Mouse (Mus musculus): ENCODE data around the gene Dpm2.

GRCm38 (mm10) chr2:32578146-32579046 is 7.7 kb downstream of the Dpm2 start:
- no peak for TF ChIP-seq GATA1 (IDR thresholded peaks at IDR 0.05; ENCODE audit: low read length)
- TF ChIP-seq TAL1 (IDR thresholded peaks at IDR 0.05; ENCODE audit: low read length) = no peak
